Mouse (Mus musculus) MEL (cell line): Measurements from ENCODE around the gene Map2k4.

Experiments used
- CTCF ChIP-seq, 3 experiments: IDR thresholded peaks in 2 of 3; conservative IDR thresholded peaks in 1 of 3; 2 replicates each; pipeline ENCODE4 v1.5.1; 2011 to 2012; ENCODE audit warnings: low read length in 3 of 3, low read depth in 2 of 3, mild to moderate bottlenecking in 2 of 3, improper control_type of control experiment in 1 of 3, inconsistent platforms in 1 of 3, mixed read lengths in 1 of 3, moderate library complexity in 1 of 3; ENCODE audit not compliant: control insufficient read depth in 1 of 3, insufficient read depth in 1 of 3, poor library complexity in 1 of 3, severe bottlenecking in 1 of 3
- GATA1 ChIP-seq: IDR thresholded peaks from 2 replicates; pipeline ENCODE4 v1.6.1; 2011; ENCODE audit warnings: low read depth, low read length, improper control_type of control experiment
- MAFK ChIP-seq: IDR thresholded peaks from 2 replicates; pipeline ENCODE4 v1.6.1; 2011; ENCODE audit warnings: low read depth, mild to moderate bottlenecking, low read length, improper control_type of control experiment, borderline replicate concordance
- TCF12 ChIP-seq: IDR thresholded peaks from 2 replicates; pipeline ENCODE4 v1.6.1; 2014; ENCODE audit warnings: low read depth, mild to moderate bottlenecking, inconsistent platforms, low read length, improper control_type of control experiment, moderate library complexity
- USF1 ChIP-seq: IDR thresholded peaks from 2 replicates; pipeline ENCODE4 v1.6.1; 2014; ENCODE audit warnings: low read depth, mild to moderate bottlenecking, inconsistent platforms, low read length, improper control_type of control experiment, moderate library complexity

DNA sequence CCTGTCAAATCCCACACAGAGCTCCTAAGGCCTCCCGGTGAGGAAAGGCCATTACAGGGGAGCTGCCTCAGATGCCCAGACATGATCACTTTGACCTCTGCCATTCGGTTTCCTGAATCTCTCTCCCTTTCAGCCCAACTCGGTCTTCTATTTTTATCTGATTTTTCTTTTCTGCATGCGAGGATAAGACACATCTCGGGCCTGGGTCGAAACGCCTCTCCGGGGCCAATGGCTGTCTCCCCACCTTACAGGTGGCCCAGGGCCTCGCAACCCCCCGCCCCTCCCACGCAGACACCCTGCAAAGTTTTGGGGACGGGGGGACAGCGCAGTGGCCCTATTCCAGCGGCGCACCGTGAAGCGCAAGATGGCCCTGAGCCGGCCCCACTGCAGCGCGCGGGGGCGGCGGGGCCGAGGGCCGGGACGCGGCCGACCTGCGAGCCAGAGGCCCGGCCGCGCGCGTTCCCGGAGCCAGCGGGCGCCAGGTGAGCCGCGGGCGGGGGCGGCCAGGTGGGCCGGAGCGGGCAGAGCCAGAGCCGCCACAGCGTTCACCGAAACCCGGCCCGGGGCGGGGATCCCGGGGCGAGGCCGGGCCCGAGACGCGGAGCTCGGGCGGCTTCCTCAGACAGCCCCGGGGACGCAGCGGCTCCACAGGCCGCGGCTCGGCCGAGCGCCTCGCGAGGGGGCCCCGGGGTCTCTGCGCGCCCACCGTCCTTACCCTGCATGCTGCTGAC is 511 bp downstream of the Map2k4 start:
- TF ChIP-seq GATA1 (no peak), TCF12 (no peak), USF1 (no peak), MAFK (no peak), CTCF (IDR thresholded peaks at IDR 0.05 in 2 of 3, conservative IDR thresholded peaks at IDR 0.05 in 1 of 3; ENCODE audit: control insufficient read depth in 1 of 3, insufficient read depth in 1 of 3, low read depth in 2 of 3, low read length in 3 of 3, poor library complexity in 1 of 3, severe bottlenecking in 1 of 3) (no peak)
